Mouse (Mus musculus) liver, adult 2 months (tissue): ENCODE results near the gene Erbb3.

Experiments
- CTCF ChIP-seq: fragments of 200-500 bp; IDR thresholded peaks from 2 replicates; pipeline ENCODE4 v1.5.1; 2011; ENCODE audit warnings: low read depth, low read length, control low read depth
- POLR2A ChIP-seq: fragments of 200-500 bp; IDR thresholded peaks from 2 replicates; pipeline ENCODE4 v1.6.1; 2011; ENCODE audit warnings: low read length, control low read depth; ENCODE audit not compliant: insufficient read depth; ENCODE audit errors: extremely low read depth

DNA sequence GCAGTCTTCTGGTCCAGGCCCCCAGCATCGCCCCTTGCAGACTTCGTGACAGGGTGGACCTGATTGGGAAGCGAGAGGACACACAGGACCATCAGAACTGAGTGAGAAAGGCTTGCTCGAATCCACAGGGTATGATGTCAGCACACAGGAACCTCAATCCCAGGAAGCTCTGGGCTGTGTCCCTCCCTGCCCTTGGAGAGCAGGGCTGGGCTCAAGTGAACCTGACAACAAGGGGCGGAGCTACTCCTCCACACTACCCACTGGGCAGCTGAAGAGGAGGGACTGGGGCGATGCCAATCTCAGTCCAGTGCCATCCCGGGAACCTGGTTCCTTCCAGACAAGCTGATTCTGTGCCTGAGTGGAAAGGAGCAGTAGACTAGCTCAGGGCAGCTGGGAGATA, 5.8 kb downstream of the Erbb3 start:
- TF ChIP-seq CTCF, result no peak
- no peak for TF ChIP-seq POLR2A
